Mouse (Mus musculus) liver, postnatal 0 days (tissue): ENCODE results near the gene Rhbdd2.

Source experiments
- CTCF ChIP-seq: sonication (generic); IDR thresholded peaks from 2 replicates; pipeline ENCODE4 v1.5.1; 2016; ENCODE audit warnings: antibody characterized with exemption, low read depth
- EP300 ChIP-seq: IDR thresholded peaks from 2 replicates; pipeline ENCODE4 v1.6.1; 2016; ENCODE audit warnings: antibody characterized with exemption, low read depth, mild to moderate bottlenecking

DNA sequence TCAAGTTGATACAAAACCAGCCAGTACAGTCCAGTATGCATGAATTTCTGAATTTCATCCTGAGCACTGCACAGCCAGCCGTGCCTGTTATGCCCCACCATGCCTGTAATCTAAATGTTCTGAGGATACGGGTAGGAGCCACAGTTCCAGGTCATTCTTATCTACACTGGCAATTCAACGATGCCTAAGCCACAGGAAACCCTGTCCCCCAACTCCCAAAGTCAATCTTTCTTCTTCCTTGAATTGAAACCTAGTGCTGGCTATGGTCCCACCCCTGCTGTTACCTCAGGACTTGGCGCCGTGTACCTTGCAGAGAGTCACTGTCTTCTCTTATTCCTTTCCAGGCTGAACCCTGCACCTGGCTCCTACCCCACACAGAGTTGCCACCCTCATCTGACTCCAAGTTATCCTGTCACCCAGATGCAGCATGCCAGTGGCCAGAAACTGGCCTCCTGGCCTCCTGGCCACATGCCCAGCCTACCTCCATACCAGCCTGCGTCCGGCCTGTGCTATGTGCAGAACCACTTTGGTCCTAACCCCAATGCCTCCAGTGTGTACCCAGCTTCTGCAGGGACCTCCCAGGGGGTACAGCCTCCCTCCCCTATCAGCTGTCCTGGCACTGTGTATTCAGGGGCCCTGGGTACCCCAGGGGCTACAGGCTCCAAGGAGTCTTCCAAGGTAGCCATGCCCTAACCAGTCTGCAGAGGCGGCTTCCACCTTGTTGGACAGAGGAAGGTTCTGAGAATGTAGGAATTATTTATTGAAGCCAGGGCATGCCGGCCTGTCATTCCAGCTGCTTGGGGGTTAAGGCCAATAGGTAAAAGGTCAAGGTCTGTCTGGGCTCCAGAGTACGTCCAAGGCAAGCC lies 10.5 kb downstream of the Rhbdd2 start:
- TF ChIP-seq CTCF (no peak), EP300 (peak; percentile 54; the same call in 1 of the 2 replicates)
